Mouse (Mus musculus): ENCODE results near the gene Vamp1.

- TF ChIP-seq CTCF (IDR thresholded peaks at IDR 0.05; ENCODE audit: insufficient read depth, low read depth, low read length) (no peak), POLR2A (IDR thresholded peaks at IDR 0.05; ENCODE audit: insufficient read depth, low read depth, low read length) (no peak)
These were observed 40.2 kb downstream of the Vamp1 start for GRCm38 (mm10) chr6:125255516-125256044.

Measured in olfactory bulb, adult 2 months (tissue).